Mouse (Mus musculus): ENCODE measurements around the gene Golga7b. TPM values are rescaled to one million over a fixed set of nuclear protein-coding genes. Genes with fewer than 3 reads are reported as not detected.

Gene Golga7b
- polyA plus RNA-seq, 1 experiment from 2014 or later = 13.8 TPM

- Histone ChIP-seq H3K36me3 (ENCODE audit: control insufficient read depth, insufficient read depth, low read length) (no peaks in the 10 kb centered on the region), H3K4me3 (ENCODE audit: low read depth, low read length) (no peak overlapping the region), H3K4me2 (ENCODE audit: low read length) (no peak overlapping the region), H3K9ac (ENCODE audit: low read length) (no peak overlapping the region), H3K27me3 (replicated peaks; ENCODE audit: control insufficient read depth, insufficient read depth, low read length) (no peaks in the 10 kb centered on the region), H3K4me1 (ENCODE audit: control insufficient read depth, insufficient read depth, low read length) (no peaks in the 10 kb centered on the region), H3K9me3 (replicated peaks; ENCODE audit: control insufficient read depth, low read length) (no peaks in the 10 kb centered on the region), H3K27ac (ENCODE audit: low read depth, low read length) (no peak overlapping the region)
- DNase-seq (ENCODE audit: low spot score) = no peak
- ATAC-seq = no peak
- 90% methylated on average over 2 of the region's 2 CpGs for WGBS
Measured at GRCm38 (mm10) chr19:42214601-42215000, 32.8 kb upstream of the Golga7b start.

- Histone ChIP-seq H3K9me3 (replicated peaks; ENCODE audit: control insufficient read depth, low read length) (no peaks in the 10 kb centered on the region), H3K9ac (ENCODE audit: low read length) (no peak overlapping the region), H3K36me3 (ENCODE audit: control insufficient read depth, insufficient read depth, low read length) (no peaks in the 10 kb centered on the region), H3K4me2 (ENCODE audit: low read length) (no peak overlapping the region), H3K4me1 (ENCODE audit: control insufficient read depth, insufficient read depth, low read length) (no peaks in the 10 kb centered on the region), H3K4me3 (ENCODE audit: low read depth, low read length) (no peak overlapping the region), H3K27me3 (replicated peaks; ENCODE audit: control insufficient read depth, insufficient read depth, low read length) (no peaks in the 10 kb centered on the region), H3K27ac (ENCODE audit: low read depth, low read length) (no peak overlapping the region)
- WGBS = 75% methylated on average over 7 of the region's 7 CpGs
- ATAC-seq = no peak
- no peak for DNase-seq (ENCODE audit: low spot score)
Measured at GRCm38 (mm10) chr19:42216699-42217373, 30.5 kb upstream of the Golga7b start.

GRCm38 (mm10) chr19:42217374-42217763 is 30.0 kb upstream of the Golga7b start:
- no peaks in the 10 kb centered on the region for H3K9me3 ChIP-seq (replicated peaks; ENCODE audit: control insufficient read depth, low read length)
- peak; percentile 70 for DNase-seq (ENCODE audit: low spot score)
- no peaks in the 10 kb centered on the region for H3K4me1 ChIP-seq (ENCODE audit: control insufficient read depth, insufficient read depth, low read length)
- H3K27ac ChIP-seq (ENCODE audit: low read depth, low read length) = no peak overlapping the region
- no peaks in the 10 kb centered on the region for H3K27me3 ChIP-seq (replicated peaks; ENCODE audit: control insufficient read depth, insufficient read depth, low read length)
- H3K36me3 ChIP-seq (ENCODE audit: control insufficient read depth, insufficient read depth, low read length) = no peaks in the 10 kb centered on the region
- no peak overlapping the region for H3K4me2 ChIP-seq (ENCODE audit: low read length)
- 13% methylated on average over 2 of the region's 2 CpGs for WGBS
- no peak overlapping the region for H3K9ac ChIP-seq (ENCODE audit: low read length)
- H3K4me3 ChIP-seq (ENCODE audit: low read depth, low read length) = no peak overlapping the region
- ATAC-seq = peak; percentile 40; the same call in 1 of the 2 replicates

GRCm38 (mm10) chr19:42226451-42226850 is 20.9 kb upstream of the Golga7b start:
- H3K4me2 ChIP-seq (ENCODE audit: low read length) = no peak overlapping the region
- no peaks in the 10 kb centered on the region for H3K9me3 ChIP-seq (replicated peaks; ENCODE audit: control insufficient read depth, low read length)
- 91% methylated on average over 10 of the region's 10 CpGs for WGBS
- H3K27ac ChIP-seq (ENCODE audit: low read depth, low read length) = peak overlapping the region; percentile 6; the same call in 1 of the 2 replicates
- no peak overlapping the region for H3K9ac ChIP-seq (ENCODE audit: low read length)
- no peak overlapping the region for H3K4me3 ChIP-seq (ENCODE audit: low read depth, low read length)
- ATAC-seq = no peak
- no peaks in the 10 kb centered on the region for H3K4me1 ChIP-seq (ENCODE audit: control insufficient read depth, insufficient read depth, low read length)
- no peak for DNase-seq (ENCODE audit: low spot score)
- H3K27me3 ChIP-seq (replicated peaks; ENCODE audit: control insufficient read depth, insufficient read depth, low read length) = no peaks in the 10 kb centered on the region
- no peaks in the 10 kb centered on the region for H3K36me3 ChIP-seq (ENCODE audit: control insufficient read depth, insufficient read depth, low read length)

- no peak for DNase-seq (ENCODE audit: low spot score)
Measured at GRCm38 (mm10) chr19:42229499-42230287, 17.7 kb upstream of the Golga7b start.

GRCm38 (mm10) chr19:42230288-42230568 is 17.1 kb upstream of the Golga7b start:
- no peaks in the 10 kb centered on the region for H3K9me3 ChIP-seq (replicated peaks; ENCODE audit: control insufficient read depth, low read length)
- DNase-seq (ENCODE audit: low spot score) (no peak), ATAC-seq (no peak)
- no peak overlapping the region for H3K4me2 ChIP-seq (ENCODE audit: low read length)
- no peak overlapping the region for H3K9ac ChIP-seq (ENCODE audit: low read length)
- no peaks in the 10 kb centered on the region for H3K4me1 ChIP-seq (ENCODE audit: control insufficient read depth, insufficient read depth, low read length)
- no peak overlapping the region for H3K27ac ChIP-seq (ENCODE audit: low read depth, low read length)
- no peak overlapping the region for H3K4me3 ChIP-seq (ENCODE audit: low read depth, low read length)
- no peaks in the 10 kb centered on the region for H3K27me3 ChIP-seq (replicated peaks; ENCODE audit: control insufficient read depth, insufficient read depth, low read length)
- 74% methylated on average over 5 of the region's 5 CpGs for WGBS
- no peaks in the 10 kb centered on the region for H3K36me3 ChIP-seq (ENCODE audit: control insufficient read depth, insufficient read depth, low read length)

More at GRCm38 (mm10) chr19:42229499-42230287, 17.7 kb upstream of the Golga7b start:
- no peak overlapping the region for H3K4me3 ChIP-seq (ENCODE audit: low read depth, low read length)
- H3K9me3 ChIP-seq (replicated peaks; ENCODE audit: control insufficient read depth, low read length) = no peaks in the 10 kb centered on the region
- H3K27ac ChIP-seq (ENCODE audit: low read depth, low read length) = no peak overlapping the region
- H3K9ac ChIP-seq (ENCODE audit: low read length) = no peak overlapping the region
- no peaks in the 10 kb centered on the region for H3K36me3 ChIP-seq (ENCODE audit: control insufficient read depth, insufficient read depth, low read length)
- no peaks in the 10 kb centered on the region for H3K27me3 ChIP-seq (replicated peaks; ENCODE audit: control insufficient read depth, insufficient read depth, low read length)
- 81% methylated on average over 17 of the region's 17 CpGs for WGBS
- H3K4me2 ChIP-seq (ENCODE audit: low read length) = no peak overlapping the region
- no peaks in the 10 kb centered on the region for H3K4me1 ChIP-seq (ENCODE audit: control insufficient read depth, insufficient read depth, low read length)
- ATAC-seq = no peak

GRCm38 (mm10) chr19:42230986-42231385 is 16.4 kb upstream of the Golga7b start:
- Histone ChIP-seq H3K4me1 (ENCODE audit: control insufficient read depth, insufficient read depth, low read length) (no peaks in the 10 kb centered on the region), H3K4me2 (ENCODE audit: low read length) (no peak overlapping the region), H3K36me3 (ENCODE audit: control insufficient read depth, insufficient read depth, low read length) (no peaks in the 10 kb centered on the region), H3K9ac (ENCODE audit: low read length) (no peak overlapping the region), H3K4me3 (ENCODE audit: low read depth, low read length) (no peak overlapping the region), H3K9me3 (replicated peaks; ENCODE audit: control insufficient read depth, low read length) (no peaks in the 10 kb centered on the region), H3K27ac (ENCODE audit: low read depth, low read length) (no peak overlapping the region), H3K27me3 (replicated peaks; ENCODE audit: control insufficient read depth, insufficient read depth, low read length) (no peaks in the 10 kb centered on the region)
- ATAC-seq (no peak), DNase-seq (ENCODE audit: low spot score) (no peak)
- 89% methylated on average over 13 of the region's 13 CpGs for WGBS

- no peaks in the 10 kb centered on the region for H3K27me3 ChIP-seq (replicated peaks; ENCODE audit: control insufficient read depth, insufficient read depth, low read length)
- H3K9me3 ChIP-seq (replicated peaks; ENCODE audit: control insufficient read depth, low read length) = no peaks in the 10 kb centered on the region
- H3K9ac ChIP-seq (ENCODE audit: low read length) = no peak overlapping the region
- no peaks in the 10 kb centered on the region for H3K36me3 ChIP-seq (ENCODE audit: control insufficient read depth, insufficient read depth, low read length)
- peaks cover 4% of the 10 kb centered on the region; the same call in 1 of the 2 replicates for H3K4me1 ChIP-seq (ENCODE audit: control insufficient read depth, insufficient read depth, low read length)
- peak overlapping the region; percentile 22; the same call in 1 of the 2 replicates for H3K27ac ChIP-seq (ENCODE audit: low read depth, low read length)
- DNase-seq (ENCODE audit: low spot score) = peak; percentile 46
- no peak overlapping the region for H3K4me3 ChIP-seq (ENCODE audit: low read depth, low read length)
- H3K4me2 ChIP-seq (ENCODE audit: low read length) = no peak overlapping the region
- ATAC-seq = peak; percentile 44; the same call in 1 of the 2 replicates
- 8% methylated on average over 4 of the region's 4 CpGs for WGBS
Measured at GRCm38 (mm10) chr19:42237602-42238340, 9.6 kb upstream of the Golga7b start.
